Mouse (Mus musculus) yolk sac, embryonic 10.5 days (tissue): ENCODE data around the gene Nsmce3.
A peak's percentile ranks its signal among the peaks of the same experiment; 100 is the strongest.

Experiments
- DNase-seq: peaks from one replicate; pipeline ENCODE4 v3.0.0-alpha.2; 2017; ENCODE audit warnings: low spot score

Nsmce3 gene

GRCm38 (mm10) chr7:64856526-64857082 is 16.2 kb downstream of the Nsmce3 start:
- no peak for DNase-seq

GRCm38 (mm10) chr7:64855976-64856375 is 16.8 kb downstream of the Nsmce3 start:
- no peak for DNase-seq

GRCm38 (mm10) chr7:64855389-64855927 is 17.3 kb downstream of the Nsmce3 start:
- no peak for DNase-seq

- peak; percentile 43 for DNase-seq
Measured at GRCm38 (mm10) chr7:64850791-64851190, 22.0 kb downstream of the Nsmce3 start.

GRCm38 (mm10) chr7:64847366-64847899 is 25.4 kb downstream of the Nsmce3 start:
- no peak for DNase-seq

GRCm38 (mm10) chr7:64846061-64846460 is 26.7 kb downstream of the Nsmce3 start:
- DNase-seq: no peak

- DNase-seq: no peak
Measured at GRCm38 (mm10) chr7:64840946-64841659, 31.7 kb downstream of the Nsmce3 start.

GRCm38 (mm10) chr7:64840576-64840895 is 32.3 kb downstream of the Nsmce3 start:
- no peak for DNase-seq

- peak; percentile 44 for DNase-seq
Measured at GRCm38 (mm10) chr7:64839801-64840575, 32.8 kb downstream of the Nsmce3 start.

GRCm38 (mm10) chr7:64839281-64839680 is 33.5 kb downstream of the Nsmce3 start:
- DNase-seq: no peak

- DNase-seq: peak; percentile 9
Measured at GRCm38 (mm10) chr7:64830214-64830995, 42.4 kb downstream of the Nsmce3 start.

GRCm38 (mm10) chr7:64821081-64821480 is 51.7 kb downstream of the Nsmce3 start:
- no peak for DNase-seq

GRCm38 (mm10) chr7:64819683-64820082 is 53.1 kb downstream of the Nsmce3 start:
- no peak for DNase-seq
